Mouse (Mus musculus) E14TG2a.4 (cell line): ENCODE measurements around the gene Ank2.

ENCODE experiments used
- CTCF ChIP-seq: conservative IDR thresholded peaks from 2 replicates; pipeline ENCODE4 v1.5.1; 2014; ENCODE audit warnings: low read length
- NANOG ChIP-seq: IDR thresholded peaks from 2 replicates; pipeline ENCODE4 v1.6.1; 2014; ENCODE audit warnings: borderline replicate concordance, low read length, mixed read lengths
- POU5F1 ChIP-seq: IDR thresholded peaks from 2 replicates; pipeline ENCODE4 v1.6.1; 2014; ENCODE audit warnings: low read length, borderline replicate concordance

DNA sequence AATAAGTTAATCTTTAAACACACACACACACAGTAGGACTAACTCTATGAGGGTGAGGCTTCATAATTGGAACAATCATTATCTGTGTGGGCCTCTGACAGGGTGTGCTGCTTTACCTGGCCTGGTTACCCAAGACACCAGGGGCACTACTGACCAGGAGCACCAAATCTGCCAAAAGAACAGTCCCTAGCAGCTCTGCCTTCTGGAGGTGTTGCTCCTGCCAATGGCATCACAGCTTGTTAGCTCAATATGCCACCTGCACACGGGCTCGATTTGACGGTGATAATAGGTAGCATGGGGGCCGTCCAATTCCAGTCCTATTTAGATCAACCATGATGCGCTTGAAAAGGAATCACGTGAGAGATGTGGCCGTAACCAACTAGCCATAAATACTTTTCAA lies 300.5 kb downstream of the Ank2 start:
- TF ChIP-seq CTCF (no peak), NANOG (no peak), POU5F1 (no peak)
